Mouse (Mus musculus) urinary bladder, postnatal 25 days (tissue): ENCODE measurements around the gene Upf3a.
A peak's percentile ranks its signal among the peaks of the same experiment; 100 is the strongest.
"Not testable (repeated sequence)": the region's sequence is repeated elsewhere in the genome, so short reads cannot be mapped to it uniquely, and the experiment has no call there.

Experiments used
- DNase-seq: peaks from one replicate; pipeline ENCODE4 v3.0.0; 2022; ENCODE audit warnings: low spot score

Upf3a gene

DNA sequence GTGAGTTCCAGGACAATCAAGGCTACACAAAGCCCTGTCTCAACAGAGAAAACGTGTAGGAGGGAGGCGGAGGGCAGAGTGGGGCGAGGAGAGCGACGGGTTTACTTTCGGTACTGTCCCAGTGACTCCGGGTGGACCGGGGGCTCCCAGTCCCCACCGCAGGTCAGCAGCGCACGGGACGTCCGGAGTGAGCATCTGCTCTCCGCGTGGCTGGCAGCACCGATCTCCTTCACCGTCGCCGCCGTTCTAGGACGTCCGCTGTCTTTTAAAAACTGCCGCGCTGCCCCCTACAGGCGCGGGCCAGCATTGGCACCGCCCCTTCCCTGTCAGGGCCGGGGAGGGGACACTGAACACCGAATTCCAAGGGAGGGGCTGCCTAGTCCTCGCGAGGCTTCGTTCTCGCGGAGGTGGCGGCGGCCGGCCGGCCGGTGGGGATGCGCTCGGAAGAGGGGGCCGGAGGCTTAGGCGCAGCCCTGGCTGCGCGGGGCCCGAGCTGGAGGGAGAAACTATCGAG lies at the start of gene Upf3a:
TSS of gene Upf3a (plus strand) at position 366 of the 514 bp plus-strand sequence.
- peak; percentile 84 for DNase-seq

DNA sequence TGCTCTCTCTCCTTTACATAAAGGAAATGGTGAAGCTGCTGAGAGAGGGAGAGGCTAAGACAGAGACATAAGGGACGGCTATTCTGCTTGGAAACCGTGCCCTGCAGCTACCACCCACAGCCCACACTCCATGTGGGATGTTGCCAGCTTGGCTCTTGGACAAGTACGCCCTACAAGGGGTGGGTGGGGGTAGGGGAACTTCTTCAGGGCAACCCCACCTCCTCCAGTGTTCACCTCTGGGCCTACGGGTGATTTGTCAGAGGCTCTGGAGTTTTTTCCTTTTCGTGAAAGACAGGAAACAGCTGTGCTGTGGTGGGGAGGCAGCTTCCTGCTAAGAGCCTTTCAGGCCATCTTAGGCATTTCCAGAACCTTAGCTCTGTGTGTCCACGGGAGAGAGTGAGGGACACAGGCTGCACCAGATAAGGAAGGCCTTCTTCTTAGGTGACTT lies 45.1 kb upstream of the Upf3a start:
- DNase-seq = no peak

DNA sequence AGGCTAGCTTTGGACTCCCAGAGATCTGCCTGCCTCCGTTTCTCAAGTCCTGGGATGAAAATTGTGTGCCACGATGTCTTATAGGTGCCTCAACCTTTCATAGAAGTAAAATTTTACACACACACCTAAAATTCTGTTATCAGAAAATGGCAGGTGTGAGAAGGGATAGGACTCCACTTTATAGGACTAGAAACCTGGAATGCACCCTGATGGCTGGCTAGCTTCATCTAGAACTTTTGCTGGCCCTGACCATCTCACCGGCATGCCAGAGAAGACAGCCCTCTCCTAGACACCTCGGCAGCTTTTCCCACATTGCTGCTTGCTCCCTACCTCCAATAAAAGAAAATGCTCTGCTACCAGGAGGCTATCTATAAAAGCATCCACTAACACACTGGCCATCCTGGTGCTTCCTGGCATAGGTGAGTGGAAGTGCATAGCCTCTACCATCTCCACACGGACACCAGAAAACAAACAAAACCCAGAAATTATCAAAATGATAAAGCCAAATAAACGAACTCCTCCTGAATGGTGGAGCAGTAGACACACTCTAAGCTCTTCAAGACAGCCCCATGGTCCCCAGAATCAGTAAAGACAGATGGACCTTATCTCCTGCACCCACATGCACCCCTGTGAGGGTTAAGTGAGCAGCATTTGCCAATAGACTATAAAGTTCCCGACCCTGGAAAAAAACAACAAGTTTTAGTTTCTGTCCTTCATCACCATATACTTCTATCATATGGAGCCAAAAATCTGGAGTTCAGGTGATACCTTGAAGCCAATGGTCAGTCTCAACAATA lies 44.4 kb upstream of the Upf3a start:
- DNase-seq = no peak

DNA sequence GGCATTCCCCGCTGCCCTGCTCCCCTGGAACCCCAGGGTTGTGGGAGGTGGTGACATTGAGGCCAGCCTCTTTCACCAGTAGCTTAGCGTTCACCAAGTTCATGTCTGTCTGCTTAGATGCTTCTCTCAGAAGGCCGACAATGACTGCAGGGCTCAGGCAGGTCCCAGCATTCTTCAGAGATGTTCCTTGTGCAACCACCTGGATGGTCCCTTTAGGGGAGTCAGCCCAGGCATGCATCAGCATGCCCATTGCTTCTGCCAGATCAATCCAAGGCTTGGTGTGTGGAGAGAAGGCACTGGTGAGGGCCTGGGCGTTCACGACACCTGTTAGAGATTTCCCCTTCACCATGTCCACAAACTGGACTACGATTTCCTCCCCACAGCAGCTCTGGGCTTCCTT lies 39.2 kb upstream of the Upf3a start:
- not testable (repeated sequence) for DNase-seq

DNA sequence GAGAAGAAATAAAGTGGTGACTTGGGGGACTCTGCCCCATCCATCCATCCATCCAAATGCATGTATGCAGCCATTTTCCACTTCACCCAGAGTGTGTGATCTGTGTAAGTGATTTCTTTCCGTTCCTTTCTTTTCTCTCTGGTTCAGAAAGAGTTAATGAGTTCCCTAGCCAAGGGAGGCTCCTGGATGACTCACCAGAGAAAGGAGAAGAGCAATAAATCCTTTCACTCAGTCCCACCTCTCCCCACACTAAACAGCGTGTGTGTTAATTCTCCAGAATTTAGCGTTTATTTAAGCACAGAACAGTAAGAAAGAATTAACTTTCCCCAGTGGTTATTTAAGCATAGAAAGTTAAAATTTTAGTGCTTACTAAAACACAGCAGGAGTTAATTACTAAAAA lies 37.8 kb upstream of the Upf3a start:
- no peak for DNase-seq

DNA sequence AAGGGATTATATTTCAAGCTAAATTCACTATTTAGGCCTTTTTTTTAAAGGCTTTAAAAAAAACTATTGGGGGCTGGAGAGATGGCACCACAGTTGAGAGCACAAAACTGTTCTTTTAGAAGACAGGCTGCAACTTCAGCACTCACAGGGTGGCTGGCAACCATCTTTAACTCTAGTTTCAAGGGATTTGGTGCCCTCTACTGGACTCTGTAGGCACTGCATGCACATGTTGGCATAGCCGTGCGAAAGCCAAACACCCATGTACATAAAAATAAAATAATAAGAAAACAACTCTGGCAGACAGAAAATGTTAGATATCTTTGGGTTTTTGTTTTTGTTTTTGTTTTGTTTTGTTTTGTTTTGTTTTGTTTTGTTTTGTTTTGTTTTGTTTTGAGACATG lies 31.7 kb upstream of the Upf3a start:
- peak; percentile 75 for DNase-seq

DNA sequence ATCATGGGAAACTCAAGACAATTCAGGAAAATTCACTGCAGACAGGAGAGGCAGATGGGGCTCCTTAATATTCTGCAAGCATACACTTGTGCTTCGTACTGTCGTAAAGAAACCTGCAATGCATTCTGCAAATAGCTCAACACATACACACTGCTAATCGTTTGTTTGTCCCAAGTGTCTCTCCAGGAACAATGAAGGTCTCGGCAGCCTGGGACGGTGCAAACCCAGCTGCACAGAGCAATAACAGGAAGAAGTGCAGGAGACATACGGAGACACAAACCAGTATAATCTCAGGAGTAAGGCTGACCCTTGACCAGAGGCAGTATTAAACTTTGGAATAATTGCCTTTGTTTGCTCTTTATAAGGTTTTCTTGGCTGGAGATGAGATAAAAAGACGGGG lies 28.9 kb upstream of the Upf3a start:
- DNase-seq = no peak

DNA sequence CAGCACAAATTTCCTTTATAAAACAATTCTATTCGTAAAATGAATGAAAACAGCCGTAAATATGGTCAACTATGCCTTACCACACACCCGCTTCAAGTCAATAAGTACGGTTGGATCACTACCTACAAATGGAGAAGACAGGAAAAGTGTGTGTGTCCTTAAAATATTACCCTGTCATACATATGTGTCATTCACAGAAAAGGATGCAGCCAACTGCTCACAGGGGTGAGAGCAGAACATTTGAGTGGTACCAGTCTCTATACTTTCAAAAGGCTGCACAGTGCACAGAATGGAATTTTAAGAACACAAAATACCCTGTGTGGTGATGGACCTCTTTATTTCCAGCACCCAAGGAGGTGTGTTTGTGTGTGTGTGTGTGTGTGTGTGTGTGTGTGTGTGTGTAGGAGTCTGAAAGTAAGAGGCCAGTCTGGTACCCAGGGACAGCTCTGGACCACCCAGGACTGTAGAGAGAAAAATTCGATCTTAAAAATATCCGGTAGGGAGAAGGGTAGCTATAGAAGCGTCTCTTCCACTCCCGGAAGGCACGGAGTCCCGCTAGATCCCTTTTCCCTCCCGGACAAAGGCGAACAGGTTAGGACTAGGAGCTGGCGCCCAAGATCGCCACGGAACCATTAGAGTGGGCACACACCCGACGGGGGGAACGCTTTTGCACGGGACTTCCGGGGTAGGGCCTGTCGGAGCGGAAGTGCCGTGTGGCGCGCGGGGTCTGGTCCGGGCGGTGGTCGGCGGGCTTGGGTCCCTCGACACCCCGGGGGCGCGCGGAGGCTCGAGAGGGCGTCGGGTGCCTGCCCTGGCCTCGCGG lies 28.2 kb upstream of the Upf3a start, which contains the start of gene Cdc16:
TSS of gene Cdc16 (plus strand) at position 695 of the 823 bp plus-strand sequence.
- DNase-seq = peak; percentile 91

DNA sequence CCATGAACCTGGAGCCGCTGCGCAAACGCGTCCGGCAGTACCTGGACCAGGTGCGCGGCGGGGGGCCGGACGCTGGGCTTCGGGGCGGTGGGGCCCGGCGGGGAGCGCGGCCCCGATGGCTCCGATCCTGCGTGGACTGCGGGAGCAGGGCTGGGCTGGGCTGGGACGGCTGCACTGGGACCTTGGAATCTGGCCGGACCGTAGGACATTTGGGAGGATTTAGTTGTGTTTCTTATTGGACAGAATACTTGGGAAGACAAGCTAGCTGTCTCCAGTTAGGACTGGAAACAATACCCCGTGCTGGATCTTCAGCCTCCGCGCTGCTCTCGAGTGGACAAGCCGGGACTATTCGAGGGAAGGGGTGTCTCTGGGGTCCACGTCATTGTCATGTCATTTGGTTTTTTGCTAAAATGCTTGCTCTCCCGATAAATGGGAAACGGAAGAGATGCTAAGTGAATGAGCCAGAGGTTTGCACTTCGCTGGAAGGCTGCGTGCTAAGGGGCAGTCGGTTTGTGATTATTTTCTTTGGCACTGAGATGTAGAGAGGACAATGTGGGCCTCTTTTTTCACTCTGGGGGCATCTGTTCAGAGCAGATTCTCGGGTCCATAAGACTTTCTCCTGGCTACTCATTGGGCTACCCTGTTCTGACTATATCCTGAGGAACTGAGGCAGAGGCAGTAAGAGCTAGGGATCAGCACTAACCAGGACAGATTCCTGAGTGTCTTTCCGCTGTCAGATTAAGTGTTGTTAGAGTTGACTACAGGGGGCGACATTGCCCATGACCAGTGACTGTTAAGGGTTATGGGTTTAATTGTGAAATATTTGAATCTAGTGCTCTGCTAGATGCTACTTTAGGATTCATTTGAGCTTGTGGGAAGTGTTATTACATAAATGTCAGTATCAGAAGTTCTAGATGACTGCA lies 27.3 kb upstream of the Upf3a start:
- DNase-seq = peak; percentile 24

DNA sequence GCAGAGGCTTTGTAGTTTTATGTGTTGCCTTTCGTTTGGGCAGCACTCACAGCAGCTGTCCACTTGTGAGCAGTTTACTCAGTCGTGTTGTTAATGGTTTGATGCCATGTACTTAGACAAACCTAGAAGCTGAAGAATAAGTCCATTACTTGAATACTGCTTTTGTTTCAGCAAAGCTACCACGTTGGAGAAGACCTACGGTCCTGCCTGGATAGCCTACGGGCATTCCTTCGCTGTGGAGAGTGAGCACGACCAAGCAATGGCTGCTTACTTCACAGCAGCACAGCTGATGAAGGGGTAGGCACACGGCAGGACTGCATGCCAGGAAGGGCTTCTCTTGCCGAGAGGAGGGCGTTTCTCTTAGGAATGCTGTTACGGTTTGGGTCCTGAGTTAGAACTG lies 16.2 kb upstream of the Upf3a start:
- DNase-seq = no peak

DNA sequence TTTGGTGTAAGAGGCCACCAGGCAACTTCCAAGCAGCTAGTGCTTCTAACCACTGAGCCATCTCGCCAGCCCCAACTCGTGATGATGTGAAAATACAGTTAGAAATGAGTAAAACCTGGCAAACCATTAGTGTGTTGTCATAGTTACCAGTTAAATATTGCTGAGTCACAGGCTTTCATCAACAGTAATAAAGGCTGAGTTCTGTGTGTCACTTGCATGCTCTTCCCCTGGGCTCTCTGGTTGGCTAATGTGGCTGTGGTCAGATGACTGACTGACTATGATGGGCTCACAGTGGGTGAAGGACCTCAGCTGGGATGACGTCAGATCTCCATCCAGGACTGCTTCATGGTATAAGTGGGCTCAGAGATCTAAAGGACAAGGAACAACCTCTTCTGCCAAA lies 4.9 kb upstream of the Upf3a start:
- no peak for DNase-seq

DNA sequence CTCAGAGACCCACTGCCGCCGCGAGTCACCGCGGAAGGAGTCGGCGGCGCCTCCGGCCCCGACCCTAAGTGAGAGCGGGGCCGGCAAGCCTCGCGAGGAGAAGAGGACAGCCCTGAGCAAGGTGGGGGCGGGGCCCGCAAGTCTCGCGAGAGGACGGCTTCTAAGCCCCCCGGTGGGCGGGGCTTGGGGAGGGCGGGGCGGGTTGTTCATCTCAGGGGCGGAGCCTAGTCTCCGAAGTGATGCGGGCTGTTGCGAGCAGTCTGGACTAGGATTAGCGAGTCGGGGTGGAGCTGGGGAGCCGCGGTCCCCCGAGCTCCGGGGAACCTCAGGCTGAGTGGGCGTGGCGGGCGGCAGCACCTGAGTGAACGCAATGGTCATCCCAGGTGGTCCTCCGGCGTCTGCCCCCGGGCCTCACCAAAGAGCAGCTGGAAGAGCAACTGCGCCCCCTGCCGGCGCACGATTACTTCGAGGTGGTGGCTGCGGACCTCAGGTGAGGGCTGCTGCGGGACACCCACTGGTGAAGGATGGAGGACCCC lies 417 bp downstream of the Upf3a start:
- DNase-seq = peak; percentile 99

DNA sequence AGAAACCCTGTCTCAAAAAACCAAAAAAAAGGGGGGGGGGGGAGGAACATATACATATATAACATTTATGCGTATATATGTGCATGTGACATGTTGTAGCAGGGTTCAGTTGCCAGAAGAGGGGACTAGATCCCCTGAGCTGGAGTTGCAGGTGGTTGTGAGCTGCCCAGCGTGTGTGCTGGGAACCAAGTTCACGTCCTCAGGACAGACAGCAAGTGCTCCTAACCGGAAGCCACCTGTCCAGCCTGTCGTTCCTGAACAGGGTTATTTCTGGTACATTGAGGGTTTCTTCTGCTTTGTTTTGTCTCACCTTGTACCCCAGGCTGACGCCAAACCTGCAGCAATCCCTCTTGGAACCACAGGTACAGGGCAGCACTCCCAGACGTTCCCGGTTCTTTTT lies 4.2 kb downstream of the Upf3a start:
- DNase-seq = no peak

DNA sequence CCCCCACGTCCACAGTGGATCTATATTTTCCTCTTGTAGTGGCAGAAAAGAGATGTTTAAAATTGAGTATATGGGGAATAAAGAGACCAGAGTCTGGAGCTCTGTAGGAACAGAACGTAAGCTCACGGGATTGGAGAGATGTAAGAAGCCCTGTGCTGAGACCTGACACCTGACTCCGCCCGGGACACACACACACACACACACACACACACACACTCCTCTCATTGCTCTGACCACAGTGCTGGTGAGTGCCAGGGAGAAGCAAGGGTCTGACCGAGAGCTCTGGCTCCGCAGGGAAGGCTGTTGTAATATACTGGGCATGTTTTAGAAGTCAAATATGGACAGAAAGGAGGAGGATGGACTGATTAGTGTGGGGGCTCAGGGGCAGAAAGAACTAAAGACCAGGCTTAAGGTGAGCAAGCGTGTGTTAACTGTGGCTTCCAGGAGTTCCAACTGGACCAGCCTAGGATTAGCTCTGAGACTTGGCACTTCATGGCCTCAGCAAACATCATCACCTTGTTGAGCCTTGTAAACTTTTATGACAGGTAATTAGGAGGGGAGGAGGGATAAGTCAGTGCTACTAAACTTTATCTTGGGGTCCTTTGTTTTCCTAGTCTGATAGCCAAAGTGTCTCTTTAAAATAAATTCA lies 7.8 kb downstream of the Upf3a start:
- DNase-seq = no peak

DNA sequence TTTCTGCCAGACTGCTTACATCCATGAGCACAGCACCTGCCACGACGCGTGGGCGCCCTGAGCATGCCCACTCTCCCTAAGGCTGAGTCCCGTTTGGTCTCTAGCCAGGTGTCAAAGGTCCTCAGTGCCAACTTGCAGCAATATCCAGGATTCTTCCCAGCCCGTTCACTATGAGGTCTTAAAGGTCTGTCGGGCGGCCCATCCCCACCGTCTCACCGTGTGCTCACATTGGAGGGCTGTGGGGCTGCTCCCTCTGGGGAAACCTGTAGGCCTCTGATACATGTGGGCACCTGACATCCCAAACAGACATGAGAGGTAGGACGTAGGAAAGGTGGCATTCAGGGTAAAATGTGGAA lies 8.3 kb downstream of the Upf3a start:
- no peak for DNase-seq

DNA sequence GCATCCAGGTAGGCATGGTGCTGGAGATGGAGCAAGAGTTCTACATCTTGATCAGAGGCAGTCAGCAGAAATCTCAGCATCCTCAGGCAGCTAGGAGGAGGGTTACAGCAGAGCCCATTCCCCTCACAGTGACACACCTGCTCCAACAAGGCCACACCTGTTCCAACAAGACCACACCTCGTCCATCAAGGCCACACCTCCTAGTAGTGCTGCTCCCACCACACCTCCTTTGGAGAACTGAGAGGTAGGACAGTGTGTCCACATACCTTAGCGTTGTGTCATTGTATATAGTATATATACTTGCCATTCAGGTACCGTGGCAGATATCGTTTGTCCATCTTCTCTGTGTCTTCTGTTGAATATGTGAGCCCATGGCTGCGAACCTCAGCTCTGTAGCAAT lies 12.3 kb downstream of the Upf3a start:
- no peak for DNase-seq

DNA sequence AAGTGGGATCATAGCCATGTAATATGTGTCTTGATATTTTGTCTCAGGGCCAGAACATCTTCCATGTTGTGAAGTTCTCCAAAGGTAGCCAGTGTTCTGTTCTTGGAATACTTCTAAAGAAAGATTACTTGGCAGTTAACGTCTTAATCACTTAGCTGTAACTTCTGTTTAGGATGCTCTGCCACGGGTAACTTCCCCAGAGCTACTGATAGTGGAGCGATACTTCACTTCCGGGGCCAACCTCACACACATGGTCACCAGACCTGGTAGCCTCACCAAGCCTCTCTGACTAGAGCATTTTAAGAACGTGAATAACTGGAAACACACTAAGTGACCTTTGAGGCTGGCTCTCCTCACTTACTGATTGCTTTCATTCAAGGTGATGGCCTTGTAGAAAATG lies 14.2 kb downstream of the Upf3a start:
- no peak for DNase-seq

DNA sequence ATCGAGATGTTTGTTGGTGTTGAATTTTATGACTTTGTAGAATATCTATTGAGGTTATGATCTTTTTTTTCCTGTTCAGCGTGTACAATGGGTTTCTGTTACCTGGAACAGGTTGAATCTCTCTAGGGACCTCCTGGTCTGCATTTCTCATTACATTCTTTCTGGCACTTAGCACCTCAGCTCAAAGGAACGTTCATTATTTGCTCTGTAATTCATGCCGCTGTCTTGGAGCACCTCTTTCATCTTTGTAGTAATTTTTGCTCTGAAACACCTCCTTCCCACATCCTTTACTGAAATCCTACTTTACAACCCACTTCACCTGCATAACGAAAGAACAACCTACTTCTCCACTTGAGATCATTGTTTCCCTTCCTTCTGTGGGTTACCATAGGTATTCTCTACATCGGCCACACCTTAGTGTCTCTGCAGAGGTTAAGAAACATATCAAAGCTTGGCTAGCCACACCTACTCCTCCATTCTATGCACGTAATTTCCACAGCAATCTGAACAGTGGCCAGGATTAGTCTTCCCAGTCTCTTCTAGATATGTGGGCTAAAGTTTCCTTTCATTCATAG lies 43.3 kb downstream of the Upf3a start:
- no peak for DNase-seq

DNA sequence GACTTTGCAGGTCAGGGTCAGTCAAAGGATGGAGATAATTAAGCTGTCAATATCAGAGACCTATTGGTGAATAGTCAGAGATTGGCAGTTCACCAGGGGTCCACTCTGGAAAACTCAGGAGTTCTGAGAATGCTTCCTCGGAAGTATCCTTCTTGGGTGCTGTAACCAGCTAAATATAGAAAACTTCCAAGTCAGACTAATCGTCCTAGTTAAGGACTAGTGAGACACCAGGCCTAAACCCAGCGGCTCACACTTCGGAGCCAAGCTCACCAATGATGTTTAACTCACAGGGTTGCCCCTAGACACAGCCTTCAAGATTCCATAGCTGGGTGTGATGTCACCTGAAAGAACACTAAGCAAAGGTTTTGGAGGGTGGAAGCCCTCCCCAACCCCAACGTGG lies 52.9 kb downstream of the Upf3a start, which contains the start of gene AF366264:
TSS of gene AF366264 (minus strand) at position 101 of the 400 bp plus-strand sequence.
- not testable (repeated sequence) for DNase-seq

DNA sequence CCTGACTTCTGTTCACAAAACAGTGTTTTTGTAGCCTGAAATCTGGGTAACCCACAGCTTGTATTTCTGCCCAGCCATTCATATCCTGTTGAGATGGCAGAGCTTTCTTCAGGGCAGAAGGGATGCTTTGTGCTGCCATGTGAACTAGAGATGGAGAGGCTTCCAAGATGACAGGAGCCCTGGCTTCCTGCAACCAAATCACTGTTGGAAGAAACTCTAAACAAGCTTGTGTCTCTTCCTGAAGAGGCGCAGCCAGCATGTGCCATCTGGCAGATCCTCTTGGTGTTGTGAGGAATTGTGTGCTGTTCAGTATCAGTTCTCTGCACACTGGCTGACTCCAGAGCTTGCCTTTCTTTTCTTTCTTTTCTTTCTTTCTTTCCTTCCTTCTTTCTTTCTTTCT lies 57.9 kb downstream of the Upf3a start:
- DNase-seq = not testable (repeated sequence)
